Mouse (Mus musculus) MEL (cell line): ENCODE measurements around the gene Foxo3.

Experiments used
- CTCF ChIP-seq, 3 experiments: IDR thresholded peaks in 2 of 3; conservative IDR thresholded peaks in 1 of 3; 2 replicates each; pipeline ENCODE4 v1.5.1; 2011 to 2012; ENCODE audit warnings: low read length in 3 of 3, low read depth in 2 of 3, mild to moderate bottlenecking in 2 of 3, improper control_type of control experiment in 1 of 3, inconsistent platforms in 1 of 3, mixed read lengths in 1 of 3, moderate library complexity in 1 of 3; ENCODE audit not compliant: control insufficient read depth in 1 of 3, insufficient read depth in 1 of 3, poor library complexity in 1 of 3, severe bottlenecking in 1 of 3
- ELF1 ChIP-seq: IDR thresholded peaks from 2 replicates; pipeline ENCODE4 v1.6.1; 2014; ENCODE audit warnings: low read depth, mild to moderate bottlenecking, inconsistent platforms, low read length, improper control_type of control experiment, moderate library complexity
- EP300 ChIP-seq, 2 experiments: IDR thresholded peaks; 2 replicates each; pipeline ENCODE4 v1.6.1; 2011; ENCODE audit warnings: improper control_type of control experiment in 2 of 2, low read length in 2 of 2, low read depth in 1 of 2, mild to moderate bottlenecking in 1 of 2
- POLR2A ChIP-seq, 2 experiments: IDR thresholded peaks; 2 replicates each; pipeline ENCODE4 v1.6.1; 2011 to 2012; ENCODE audit warnings: low read length in 2 of 2, mild to moderate bottlenecking in 2 of 2, control low read depth in 1 of 2, improper control_type of control experiment in 1 of 2, low read depth in 1 of 2, moderate library complexity in 1 of 2; ENCODE audit not compliant: control insufficient read depth in 1 of 2, insufficient read depth in 1 of 2, poor library complexity in 1 of 2
- POLR2AphosphoS2 ChIP-seq: IDR thresholded peaks from 2 replicates; pipeline ENCODE4 v1.6.1; 2011; ENCODE audit warnings: low read length, improper control_type of control experiment
- RCOR1 ChIP-seq: IDR thresholded peaks from 2 replicates; pipeline ENCODE4 v1.6.1; 2012; ENCODE audit warnings: low read depth, mild to moderate bottlenecking, inconsistent platforms, low read length, improper control_type of control experiment
- SIN3A ChIP-seq: IDR thresholded peaks from 2 replicates; pipeline ENCODE4 v1.6.1; 2012; ENCODE audit warnings: low read length, improper control_type of control experiment, inconsistent platforms
- TCF12 ChIP-seq: IDR thresholded peaks from 2 replicates; pipeline ENCODE4 v1.6.1; 2014; ENCODE audit warnings: low read depth, mild to moderate bottlenecking, inconsistent platforms, low read length, improper control_type of control experiment, moderate library complexity
- UBTF ChIP-seq: IDR thresholded peaks from 2 replicates; pipeline ENCODE4 v1.6.1; 2012; ENCODE audit warnings: low read depth, mild to moderate bottlenecking, inconsistent platforms, low read length, improper control_type of control experiment, moderate library complexity, borderline replicate concordance; ENCODE audit not compliant: insufficient read depth
- USF1 ChIP-seq: IDR thresholded peaks from 2 replicates; pipeline ENCODE4 v1.6.1; 2014; ENCODE audit warnings: low read depth, mild to moderate bottlenecking, inconsistent platforms, low read length, improper control_type of control experiment, moderate library complexity
- ZC3H11A ChIP-seq: IDR thresholded peaks from 2 replicates; pipeline ENCODE4 v1.6.1; 2012; ENCODE audit warnings: low read depth, mild to moderate bottlenecking, inconsistent platforms, low read length, improper control_type of control experiment

DNA sequence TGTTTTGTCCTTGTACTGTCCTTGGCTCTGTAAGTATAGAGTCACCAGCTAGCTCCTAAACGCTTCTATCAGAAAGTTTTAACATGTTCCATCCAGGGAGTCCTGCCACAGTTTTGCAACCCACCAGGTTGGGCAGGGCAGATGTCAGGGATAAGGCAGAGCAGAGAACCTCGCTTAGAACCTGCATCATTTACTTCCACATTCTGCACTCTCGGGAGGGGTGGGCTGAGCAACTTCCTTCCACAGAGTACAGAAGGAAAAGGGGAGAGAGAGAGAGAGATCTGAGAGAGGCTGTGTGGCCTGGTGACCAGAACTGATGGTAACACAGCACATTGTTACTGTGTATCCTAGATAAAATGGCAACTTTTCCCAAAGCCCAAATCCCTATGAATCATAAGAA is 77.9 kb downstream of the Foxo3 start:
- peak in 1 of 2 experiments; percentile 33; a peak in 1 of 4 replicates for TF ChIP-seq EP300 (IDR thresholded peaks at IDR 0.05; ENCODE audit: low read depth in 1 of 2, low read length in 2 of 2)
- TF ChIP-seq ELF1 = no peak
- no peak for TF ChIP-seq CTCF (IDR thresholded peaks at IDR 0.05 in 2 of 3, conservative IDR thresholded peaks at IDR 0.05 in 1 of 3; ENCODE audit: control insufficient read depth in 1 of 3, insufficient read depth in 1 of 3, low read depth in 2 of 3, low read length in 3 of 3, poor library complexity in 1 of 3, severe bottlenecking in 1 of 3)
- no peak for TF ChIP-seq RCOR1
- TF ChIP-seq USF1 = no peak
- TF ChIP-seq POLR2AphosphoS2 = no peak
- peak; percentile 31; the same call in 1 of the 2 replicates for TF ChIP-seq SIN3A
- TF ChIP-seq UBTF = no peak
- TF ChIP-seq ZC3H11A = no peak
- no peak for TF ChIP-seq POLR2A (IDR thresholded peaks at IDR 0.05; ENCODE audit: control insufficient read depth in 1 of 2, insufficient read depth in 1 of 2, low read depth in 1 of 2, low read length in 2 of 2, poor library complexity in 1 of 2)
- no peak for TF ChIP-seq TCF12
